Mouse (Mus musculus) CD4-positive, CD25-positive, alpha-beta regulatory T cell (primary cell): ENCODE measurements around the gene N4bp1. TPM values are rescaled to one million over a fixed set of nuclear protein-coding genes. Genes with fewer than 3 reads are reported as not detected.

Source experiments
- polyA plus RNA-seq: library from polyadenylated mRNA; unstranded; fragments of 100-300 nt; shearing (Covaris generic); gene quantifications from one replicate; pipeline ENCODE4 v1.2.1, GENCODE M21; 2017

N4bp1 gene
- 11.4 TPM for polyA plus RNA-seq

GRCm38 (mm10) chr8:86884489-86885463, at the start of gene N4bp1:
Gene N4bp1, minus strand, starts transcription at chr8:86885258.

Other genes starting within 250 kb of the N4bp1 start
- 1.1 TPM for gene Gm10638, start 139.6 kb downstream of the N4bp1 start, polyA plus RNA-seq
- 39.8 TPM for gene Siah1a, start 139.3 kb downstream of the N4bp1 start, polyA plus RNA-seq